Mouse (Mus musculus) erythroblast, embryonic 14.5 days (primary cell): ENCODE results near the gene Mid1. TPM values are rescaled to one million over a fixed set of nuclear protein-coding genes. Genes with fewer than 3 reads are reported as not detected.

Source experiments
- H3K27me3 ChIP-seq: 2 replicates; pipeline ENCODE4 v1.6.1; 2012; ENCODE audit warnings: inconsistent platforms; ENCODE audit not compliant: control insufficient read depth
- H3K36me3 ChIP-seq: 2 replicates; pipeline ENCODE4 v1.6.1; 2012; ENCODE audit warnings: mild to moderate bottlenecking, inconsistent platforms; ENCODE audit not compliant: control insufficient read depth
- H3K4me1 ChIP-seq: 2 replicates; pipeline ENCODE4 v1.6.1; 2012; ENCODE audit warnings: inconsistent platforms; ENCODE audit not compliant: control insufficient read depth
- H3K4me3 ChIP-seq: replicated peaks from 2 replicates; pipeline ENCODE3; 2012; ENCODE audit warnings: moderate library complexity, mild to moderate bottlenecking, inconsistent platforms
- H3K9me3 ChIP-seq: 2 replicates; pipeline ENCODE4 v1.6.1; 2012; ENCODE audit warnings: low read length, inconsistent platforms, mixed read lengths; ENCODE audit not compliant: control insufficient read depth
- GATA1 ChIP-seq: IDR thresholded peaks from 2 replicates; pipeline ENCODE4 v1.6.1; 2012; ENCODE audit warnings: low read length, inconsistent platforms, mixed read lengths
- TAL1 ChIP-seq: IDR thresholded peaks from 3 replicates; pipeline ENCODE4 v1.6.1; 2012; ENCODE audit warnings: low read length, inconsistent platforms, mixed read lengths
- polyA plus RNA-seq: library from polyadenylated mRNA; stranded (reverse); fragments of >175 nt; gene quantifications from 2 replicates; pipeline ENCODE4 v1.2.3, GENCODE M21; 2012

The Mid1 gene
- polyA plus RNA-seq, 1 experiment: 2.8 TPM

DNA sequence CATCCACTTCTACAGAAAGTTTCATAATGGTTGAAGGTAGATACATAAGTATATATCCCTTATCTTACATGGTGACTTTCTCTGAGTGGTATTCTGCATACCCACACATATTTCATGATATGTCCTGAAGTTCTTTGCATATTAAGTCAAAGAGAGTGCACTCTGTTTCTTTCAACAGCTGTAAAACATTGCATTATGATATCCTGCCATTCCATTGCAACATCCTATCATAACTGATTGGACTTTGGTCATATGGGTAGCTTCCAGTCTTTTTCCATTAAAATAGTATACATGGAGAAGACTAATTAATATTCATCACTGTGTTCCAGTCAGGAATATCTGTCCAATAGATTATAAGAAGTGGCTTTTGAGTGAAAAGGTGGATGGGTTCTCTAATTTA, 207.1 kb downstream of the Mid1 start:
- Histone ChIP-seq H3K4me3 (no peak overlapping the region), H3K9me3 (no peaks in the 10 kb centered on the region), H3K27me3 (no peaks in the 10 kb centered on the region), H3K4me1 (no peaks in the 10 kb centered on the region), H3K36me3 (no peaks in the 10 kb centered on the region)
- no peak for TF ChIP-seq GATA1
- TF ChIP-seq TAL1: no peak

DNA sequence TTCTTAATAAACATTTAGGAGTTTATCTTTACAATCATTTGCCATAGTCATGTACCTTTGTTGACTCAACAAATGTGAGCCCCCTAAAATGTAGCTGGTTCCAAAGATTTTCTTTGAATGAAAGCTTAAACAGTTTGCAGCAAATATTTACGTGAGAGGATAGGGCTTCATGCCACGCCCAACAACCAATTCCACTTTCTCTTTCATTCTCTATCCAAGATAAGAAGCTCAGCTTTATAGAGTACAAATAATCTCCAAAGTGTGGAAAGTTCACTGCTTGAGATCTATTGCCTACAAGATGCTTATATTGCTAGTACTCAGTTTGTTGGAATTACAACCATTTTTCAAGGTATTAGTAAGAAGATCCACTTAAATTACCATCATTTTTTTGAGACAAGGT, 207.6 kb downstream of the Mid1 start:
- Histone ChIP-seq H3K4me1 (no peaks in the 10 kb centered on the region), H3K27me3 (no peaks in the 10 kb centered on the region), H3K9me3 (no peaks in the 10 kb centered on the region), H3K36me3 (no peaks in the 10 kb centered on the region), H3K4me3 (no peak overlapping the region)
- TF ChIP-seq GATA1: no peak
- no peak for TF ChIP-seq TAL1

DNA sequence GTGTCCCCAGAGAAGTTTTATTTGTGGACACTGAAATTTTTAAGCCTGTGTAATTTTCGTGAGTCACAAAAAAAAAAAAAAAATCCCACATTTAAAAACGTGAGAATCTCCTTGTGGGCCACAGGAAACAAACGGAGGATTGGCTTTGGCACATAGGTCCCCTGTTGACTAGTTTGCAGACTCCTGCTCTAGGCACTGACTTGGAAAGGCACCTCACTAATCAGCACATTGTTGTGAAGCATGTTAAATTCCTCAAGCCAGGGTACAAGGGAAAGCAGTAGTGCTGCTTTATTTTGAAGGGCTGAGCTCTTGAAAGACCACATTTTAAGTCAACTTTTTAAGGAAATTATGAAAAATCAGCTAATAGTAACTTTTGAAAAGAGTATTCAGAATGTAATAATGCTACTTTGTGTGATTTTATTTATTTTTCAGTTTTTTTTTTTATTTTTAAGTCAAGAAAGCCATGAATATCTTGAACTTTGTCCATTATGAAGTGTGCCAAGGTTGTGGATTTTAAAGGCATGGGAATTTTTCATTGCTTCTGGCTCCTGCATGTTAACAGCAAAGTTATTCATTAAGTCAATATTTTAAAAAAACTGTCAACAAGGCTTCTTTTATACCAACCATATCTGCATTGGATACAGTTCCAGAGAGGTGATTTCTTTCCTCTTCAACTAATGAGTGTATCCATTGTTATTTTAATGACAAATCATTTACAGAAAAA, 214.4 kb downstream of the Mid1 start:
- TF ChIP-seq GATA1 (no peak), TAL1 (no peak)

DNA sequence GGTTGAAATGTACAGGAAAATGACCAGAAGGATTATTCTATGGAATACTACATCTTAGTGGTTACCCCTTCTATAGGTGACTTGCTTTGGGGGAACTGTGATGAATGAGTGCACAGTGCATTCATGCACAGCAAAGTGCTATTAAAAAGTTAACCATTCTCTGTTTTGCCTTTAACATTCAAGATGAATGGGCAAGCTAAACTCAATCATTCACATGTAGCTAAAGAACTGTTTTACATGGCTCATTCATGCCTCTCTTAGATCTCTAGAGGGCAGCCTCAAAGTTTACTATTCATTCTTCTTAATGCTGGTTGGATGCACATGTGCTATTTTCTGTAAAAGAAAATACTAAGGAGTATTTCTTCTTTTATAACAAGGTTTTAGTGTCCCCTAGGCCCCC, 217.9 kb downstream of the Mid1 start:
- no peaks in the 10 kb centered on the region for H3K9me3 ChIP-seq
- no peak for TF ChIP-seq GATA1
- no peak for TF ChIP-seq TAL1
- H3K27me3 ChIP-seq: no peaks in the 10 kb centered on the region
- H3K4me1 ChIP-seq: no peaks in the 10 kb centered on the region
- no peak overlapping the region for H3K4me3 ChIP-seq
- no peaks in the 10 kb centered on the region for H3K36me3 ChIP-seq

More for the DNA sequence above, 214.4 kb downstream of the Mid1 start:
- no peaks in the 10 kb centered on the region for H3K36me3 ChIP-seq
- no peaks in the 10 kb centered on the region for H3K27me3 ChIP-seq
- H3K4me1 ChIP-seq: no peaks in the 10 kb centered on the region
- H3K9me3 ChIP-seq: no peaks in the 10 kb centered on the region
- H3K4me3 ChIP-seq: no peak overlapping the region

DNA sequence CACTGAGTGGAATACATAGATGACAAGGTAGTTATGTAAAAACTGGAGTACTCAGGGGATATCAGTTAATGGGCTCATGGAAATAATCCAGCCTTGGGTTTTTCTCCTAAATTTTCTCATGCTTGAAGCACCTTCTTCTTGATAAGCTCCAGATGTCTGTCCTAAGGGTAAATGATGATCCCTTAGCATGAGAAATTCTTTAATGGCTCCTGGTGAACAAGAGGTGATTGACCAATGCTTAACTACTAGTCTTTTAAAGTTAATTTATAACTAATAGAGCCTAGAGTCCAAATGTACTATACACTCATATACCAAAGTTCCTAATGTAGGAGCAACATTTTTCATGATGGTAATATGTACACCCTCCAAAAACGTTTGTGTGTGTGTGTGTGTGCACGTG, 218.7 kb downstream of the Mid1 start:
- Histone ChIP-seq H3K4me3 (no peak overlapping the region), H3K9me3 (no peaks in the 10 kb centered on the region), H3K36me3 (no peaks in the 10 kb centered on the region), H3K4me1 (no peaks in the 10 kb centered on the region), H3K27me3 (no peaks in the 10 kb centered on the region)
- TF ChIP-seq GATA1 (no peak), TAL1 (no peak)

DNA sequence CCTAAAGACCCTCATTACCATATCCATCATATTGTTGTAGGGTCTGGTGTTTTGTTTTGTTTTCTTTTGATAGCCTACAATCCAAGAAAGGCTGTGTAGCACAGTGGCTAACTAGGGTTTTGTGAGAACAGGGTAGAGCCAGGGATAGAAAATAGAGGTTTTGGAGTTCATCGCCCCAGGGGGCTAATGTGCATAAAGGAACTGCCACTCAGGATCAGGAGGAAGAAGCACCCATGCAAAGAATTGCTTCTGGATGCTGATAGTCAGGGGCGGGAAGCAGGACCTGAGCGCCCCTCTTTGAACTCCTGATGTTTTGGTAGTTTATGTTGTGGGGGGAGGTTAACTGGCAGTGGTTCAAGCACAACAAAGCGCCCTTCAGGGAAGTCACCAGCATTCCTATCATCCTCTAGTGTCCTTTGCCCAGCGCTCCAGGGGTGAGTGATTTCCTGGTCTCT, 221.1 kb downstream of the Mid1 start:
- Histone ChIP-seq H3K9me3 (no peaks in the 10 kb centered on the region), H3K4me3 (no peak overlapping the region), H3K4me1 (no peaks in the 10 kb centered on the region), H3K27me3 (no peaks in the 10 kb centered on the region), H3K36me3 (no peaks in the 10 kb centered on the region)
- TF ChIP-seq GATA1: no peak
- TF ChIP-seq TAL1: no peak

DNA sequence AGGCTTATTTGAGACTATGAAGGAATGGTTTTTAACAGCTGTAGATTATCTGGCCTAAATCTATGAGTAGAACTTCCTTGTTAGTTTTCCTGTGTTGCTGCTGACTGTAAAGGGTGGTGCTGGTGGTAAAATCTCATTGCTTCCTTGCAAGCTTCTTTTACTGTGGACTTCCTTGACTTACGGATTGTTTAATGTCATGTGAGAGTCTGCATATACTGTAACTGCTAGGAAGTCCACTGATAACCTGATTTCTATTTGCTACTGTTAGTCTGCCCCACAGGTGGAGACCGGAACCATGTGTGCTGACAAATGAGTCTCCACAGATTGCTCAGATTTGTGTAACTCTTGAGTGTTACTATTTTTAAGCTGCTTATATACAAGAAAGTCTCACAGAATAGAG, 224.9 kb downstream of the Mid1 start:
- Histone ChIP-seq H3K9me3 (no peaks in the 10 kb centered on the region), H3K36me3 (no peaks in the 10 kb centered on the region), H3K4me3 (no peak overlapping the region), H3K4me1 (no peaks in the 10 kb centered on the region), H3K27me3 (no peaks in the 10 kb centered on the region)
- TF ChIP-seq TAL1 (no peak), GATA1 (no peak)

DNA sequence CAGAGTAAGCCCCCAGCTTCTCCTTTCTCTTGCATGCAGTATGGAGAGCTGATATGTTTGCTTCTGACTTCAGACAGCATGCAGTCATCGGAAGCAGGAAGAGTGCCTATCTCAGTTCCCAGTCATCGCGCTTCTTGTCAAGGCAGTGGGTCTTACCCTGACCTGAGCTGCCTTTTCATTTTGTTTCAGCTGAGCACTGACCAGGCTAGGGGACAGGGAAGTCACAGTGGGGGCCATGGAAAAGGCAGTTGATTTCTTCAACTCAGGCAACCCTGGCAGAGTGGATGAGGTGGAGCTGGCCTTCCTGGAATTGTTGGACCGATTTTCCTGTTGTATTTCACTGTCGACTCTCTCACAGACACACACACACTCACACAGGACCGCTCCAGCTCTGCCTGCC, 230.7 kb downstream of the Mid1 start:
- Histone ChIP-seq H3K9me3 (no peaks in the 10 kb centered on the region), H3K4me3 (no peak overlapping the region), H3K27me3 (no peaks in the 10 kb centered on the region), H3K4me1 (no peaks in the 10 kb centered on the region), H3K36me3 (no peaks in the 10 kb centered on the region)
- TF ChIP-seq TAL1: no peak

DNA sequence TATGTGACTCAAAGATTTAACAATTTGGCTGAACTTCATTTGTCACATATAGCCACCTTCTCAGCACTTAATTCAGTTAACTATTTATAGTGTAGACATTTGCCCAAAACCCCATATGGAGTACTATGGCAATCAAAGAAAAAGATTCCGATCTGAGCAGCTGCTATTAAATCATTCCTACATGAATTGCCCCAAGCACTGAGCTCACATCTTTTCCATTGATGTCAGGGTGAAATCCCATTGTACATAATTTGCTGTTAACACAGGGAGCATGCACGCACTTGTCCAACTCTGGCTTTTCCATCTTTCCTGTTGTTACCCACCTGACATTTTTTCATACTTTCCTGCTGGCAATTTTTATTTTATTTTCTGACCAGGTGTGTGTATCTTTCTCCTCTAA, 237.5 kb downstream of the Mid1 start:
- H3K4me1 ChIP-seq: no peaks in the 10 kb centered on the region
- H3K27me3 ChIP-seq: no peaks in the 10 kb centered on the region; the same call in 1 of the 2 replicates
- no peak overlapping the region for H3K4me3 ChIP-seq
- H3K9me3 ChIP-seq: no peaks in the 10 kb centered on the region
- H3K36me3 ChIP-seq: no peaks in the 10 kb centered on the region
- TF ChIP-seq TAL1 (no peak), GATA1 (no peak)

DNA sequence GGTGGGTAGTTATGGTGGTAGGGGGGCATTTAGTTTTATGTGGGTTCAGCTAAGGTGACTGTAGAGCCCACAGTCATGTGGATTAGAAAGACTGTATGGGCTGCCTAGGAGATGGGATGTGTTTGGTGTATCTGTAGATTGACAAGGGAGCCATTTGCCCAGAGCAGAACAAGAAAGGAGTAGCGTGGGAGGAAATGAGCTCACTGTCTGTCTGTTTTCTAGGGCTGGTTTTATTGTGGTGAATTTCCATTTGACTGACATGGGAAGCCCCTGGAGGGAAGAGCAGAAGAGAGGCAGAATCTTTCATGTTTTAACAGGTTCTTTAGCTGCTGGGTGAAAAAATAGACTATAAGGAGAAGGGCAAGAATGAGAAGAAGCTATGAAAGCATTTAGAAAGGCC, 238.4 kb downstream of the Mid1 start:
- Histone ChIP-seq H3K36me3 (no peaks in the 10 kb centered on the region), H3K4me1 (no peaks in the 10 kb centered on the region), H3K27me3 (no peaks in the 10 kb centered on the region; the same call in 1 of the 2 replicates), H3K4me3 (no peak overlapping the region), H3K9me3 (no peaks in the 10 kb centered on the region)
- TF ChIP-seq GATA1 (no peak), TAL1 (no peak)
